Mouse (Mus musculus) hindbrain, embryonic 14.5 days (tissue): ENCODE results near the gene Pycr2. TPM values are rescaled to one million over a fixed set of nuclear protein-coding genes. Genes with fewer than 3 reads are reported as not detected.
"Not testable (repeated sequence)": the region's sequence is repeated elsewhere in the genome, so short reads cannot be mapped to it uniquely, and the experiment has no call there.

ENCODE experiments used
- ATAC-seq: fragments of 200-750 bp; cut with Nextera tagmentation; 2 replicates; pipeline ENCODE4 v1.8.0; 2017; ENCODE audit warnings: moderate number of reproducible peaks, mild to moderate bottlenecking, moderate TSS enrichment, moderate library complexity; ENCODE audit not compliant: low FRiP score
- DNase-seq: peaks from one replicate; pipeline ENCODE4 v3.0.0-alpha.2; 2015; ENCODE audit warnings: low spot score
- H3K27ac ChIP-seq: fragments of 300-500 bp; sonication (generic); 2 replicates; pipeline ENCODE4 v1.5.1; 2014; ENCODE audit warnings: mild to moderate bottlenecking, moderate library complexity
- H3K27me3 ChIP-seq: fragments of 300-500 bp; sonication (generic); 2 replicates; pipeline ENCODE4 v1.6.1; 2014; ENCODE audit warnings: mild to moderate bottlenecking, low read length, mixed read lengths; ENCODE audit not compliant: control insufficient read depth, insufficient read depth
- H3K36me3 ChIP-seq: fragments of 300-500 bp; sonication (generic); replicated peaks from 2 replicates; pipeline ENCODE4 v1.6.1; 2014; ENCODE audit not compliant: control insufficient read depth, insufficient read depth
- H3K4me1 ChIP-seq: fragments of 300-500 bp; sonication (generic); replicated peaks from 2 replicates; pipeline ENCODE4 v1.6.1; 2014; ENCODE audit warnings: antibody characterized with exemption, low read length, mixed read lengths; ENCODE audit not compliant: control insufficient read depth, insufficient read depth
- H3K4me2 ChIP-seq: fragments of 300-500 bp; sonication (generic); replicated peaks from 2 replicates; pipeline ENCODE4 v1.6.1; 2014; ENCODE audit warnings: mild to moderate bottlenecking, moderate library complexity
- H3K4me3 ChIP-seq: fragments of 300-500 bp; sonication (generic); replicated peaks from 2 replicates; pipeline ENCODE4 v1.5.1; 2014; ENCODE audit warnings: mild to moderate bottlenecking, low read length
- H3K9ac ChIP-seq: fragments of 300-500 bp; sonication (generic); 2 replicates; pipeline ENCODE4 v1.6.1; 2014
- H3K9me3 ChIP-seq: fragments of 300-500 bp; sonication (generic); 2 replicates; pipeline ENCODE4 v1.6.1; 2016; ENCODE audit warnings: low read length; ENCODE audit not compliant: control insufficient read depth
- WGBS: fragments of 180-500 bp; shearing (Covaris S2); extraction: QIAGEN DNeasy Blood & Tissue Kit; methylation state at CpG from one replicate; pipeline ENCODE4 v1.1.7; 2014; 5-methylcytosine and 5-hydroxymethylcytosine counted together
- polyA plus RNA-seq: library from polyadenylated mRNA; unstranded; fragments of >200 nt; fragmentation: Nextera tagmentation; extraction: Ambion mirVana; gene quantifications from 2 replicates; pipeline ENCODE4 v1.2.1, GENCODE M21; 2014

Pycr2 gene
- polyA plus RNA-seq, 1 experiment from 2014 or later = 63.0 TPM

GRCm38 (mm10) chr1:180933659-180934058 is 29.6 kb downstream of the Pycr2 start:
- H3K9me3 ChIP-seq = no peaks in the 10 kb centered on the region
- no peak overlapping the region for H3K9ac ChIP-seq
- no peaks in the 10 kb centered on the region for H3K4me1 ChIP-seq
- DNase-seq (no peak), ATAC-seq (no peak)
- no peak overlapping the region for H3K4me2 ChIP-seq
- H3K27me3 ChIP-seq = peaks cover 55% of the 10 kb centered on the region
- 10% methylated on average over 6 of the region's 6 CpGs for WGBS
- no peak overlapping the region for H3K27ac ChIP-seq
- H3K4me3 ChIP-seq = no peak overlapping the region
- no peaks in the 10 kb centered on the region for H3K36me3 ChIP-seq

GRCm38 (mm10) chr1:180934467-180935419 is 30.6 kb downstream of the Pycr2 start, which contains the start of gene Lefty1:
TSS of gene Lefty1 (plus strand) at chr1:180935022.
- no peak within 1 kb of the TSS for H3K4me2 ChIP-seq
- H3K36me3 ChIP-seq = no peaks in the 10 kb centered on the region
- peaks cover 55% of the 10 kb centered on the region for H3K27me3 ChIP-seq
- WGBS = 11% methylated on average over 21 of the region's 21 CpGs
- no peaks in the 10 kb centered on the region for H3K4me1 ChIP-seq
- no peak for ATAC-seq
- H3K4me3 ChIP-seq = no peak within 1 kb of the TSS
- no peak for DNase-seq
- no peaks in the 10 kb centered on the region for H3K9me3 ChIP-seq
- H3K27ac ChIP-seq = no peak within 1 kb of the TSS
- H3K9ac ChIP-seq = no peak within 1 kb of the TSS

- H3K27ac ChIP-seq, ATAC-seq, H3K36me3 ChIP-seq, DNase-seq, H3K9me3 ChIP-seq, H3K9ac ChIP-seq, H3K4me1 ChIP-seq: not testable (repeated sequence)
- Histone ChIP-seq H3K4me3 (peak overlapping the region; percentile 13), H3K4me2 (peak overlapping the region; percentile 40), H3K27me3 (peaks cover 70% of the 10 kb centered on the region)
- 2% methylated on average over 32 of the region's 41 CpGs for WGBS
Observed at GRCm38 (mm10) chr1:180936610-180937398, 32.7 kb downstream of the Pycr2 start.

- not testable (repeated sequence) for H3K4me1 ChIP-seq, H3K27ac ChIP-seq, H3K4me2 ChIP-seq, H3K9ac ChIP-seq, H3K4me3 ChIP-seq, ATAC-seq, H3K9me3 ChIP-seq, DNase-seq, H3K36me3 ChIP-seq
- peaks cover 78% of the 10 kb centered on the region for H3K27me3 ChIP-seq
- 12% methylated on average over 13 of the region's 13 CpGs for WGBS
Observed at GRCm38 (mm10) chr1:180937631-180938030, 33.5 kb downstream of the Pycr2 start.

- 78% methylated on average over 2 of the region's 2 CpGs for WGBS
- peaks cover 83% of the 10 kb centered on the region for H3K27me3 ChIP-seq
- not testable (repeated sequence) for H3K4me3 ChIP-seq, DNase-seq, H3K27ac ChIP-seq, ATAC-seq, H3K36me3 ChIP-seq, H3K4me2 ChIP-seq, H3K9me3 ChIP-seq, H3K9ac ChIP-seq, H3K4me1 ChIP-seq
Observed at GRCm38 (mm10) chr1:180938781-180939180, 34.7 kb downstream of the Pycr2 start.

- no peak overlapping the region for H3K4me3 ChIP-seq
- no peaks in the 10 kb centered on the region for H3K9me3 ChIP-seq
- no peak overlapping the region for H3K4me2 ChIP-seq
- H3K27me3 ChIP-seq = peaks cover 70% of the 10 kb centered on the region
- no peak for ATAC-seq
- no peaks in the 10 kb centered on the region for H3K36me3 ChIP-seq
- WGBS = 87% methylated on average over 7 of the region's 7 CpGs
- H3K4me1 ChIP-seq = peaks cover 9% of the 10 kb centered on the region; the same call in 1 of the 2 replicates
- no peak overlapping the region for H3K27ac ChIP-seq
- no peak overlapping the region for H3K9ac ChIP-seq
- DNase-seq = no peak
Observed at GRCm38 (mm10) chr1:180940776-180941460, 36.8 kb downstream of the Pycr2 start.

GRCm38 (mm10) chr1:180941726-180942125 is 37.6 kb downstream of the Pycr2 start:
- peak overlapping the region; percentile 96 for H3K4me2 ChIP-seq
- H3K9me3 ChIP-seq = no peaks in the 10 kb centered on the region
- H3K27ac ChIP-seq = no peak overlapping the region
- H3K9ac ChIP-seq = peak overlapping the region; percentile 53
- 3% methylated on average over 18 of the region's 18 CpGs for WGBS
- H3K4me1 ChIP-seq = peaks cover 9% of the 10 kb centered on the region; the same call in 1 of the 2 replicates
- peaks cover 62% of the 10 kb centered on the region for H3K27me3 ChIP-seq
- no peaks in the 10 kb centered on the region for H3K36me3 ChIP-seq
- peak overlapping the region; percentile 62 for H3K4me3 ChIP-seq
- ATAC-seq (no peak), DNase-seq (no peak)

- peaks cover 56% of the 10 kb centered on the region for H3K27me3 ChIP-seq
- peak within 1 kb of the TSS; percentile 62 for H3K4me3 ChIP-seq
- peaks cover 9% of the 10 kb centered on the region; the same call in 1 of the 2 replicates for H3K4me1 ChIP-seq
- ATAC-seq = peak; percentile 49; the same call in 1 of the 2 replicates
- no peaks in the 10 kb centered on the region for H3K9me3 ChIP-seq
- no peak within 1 kb of the TSS for H3K27ac ChIP-seq
- peak; percentile 45 for DNase-seq
- no peaks in the 10 kb centered on the region for H3K36me3 ChIP-seq
- WGBS = under 1% methylated on average over 68 of the region's 73 CpGs
- H3K4me2 ChIP-seq = peak within 1 kb of the TSS; percentile 96
- peak within 1 kb of the TSS; percentile 53 for H3K9ac ChIP-seq
Observed at GRCm38 (mm10) chr1:180942166-180943031, 38.3 kb downstream of the Pycr2 start, which contains the start of gene Tmem63a. TSS of gene Tmem63a (plus strand) at chr1:180942344.
